Mouse (Mus musculus): ENCODE measurements around the gene Drd4. TPM values are rescaled to one million over a fixed set of nuclear protein-coding genes. Genes with fewer than 3 reads are reported as not detected.
A peak's percentile ranks its signal among the peaks of the same experiment; 100 is the strongest.

Drd4 gene
- polyA plus RNA-seq, 1 experiment from 2014 or later = 1.8 TPM

DNA sequence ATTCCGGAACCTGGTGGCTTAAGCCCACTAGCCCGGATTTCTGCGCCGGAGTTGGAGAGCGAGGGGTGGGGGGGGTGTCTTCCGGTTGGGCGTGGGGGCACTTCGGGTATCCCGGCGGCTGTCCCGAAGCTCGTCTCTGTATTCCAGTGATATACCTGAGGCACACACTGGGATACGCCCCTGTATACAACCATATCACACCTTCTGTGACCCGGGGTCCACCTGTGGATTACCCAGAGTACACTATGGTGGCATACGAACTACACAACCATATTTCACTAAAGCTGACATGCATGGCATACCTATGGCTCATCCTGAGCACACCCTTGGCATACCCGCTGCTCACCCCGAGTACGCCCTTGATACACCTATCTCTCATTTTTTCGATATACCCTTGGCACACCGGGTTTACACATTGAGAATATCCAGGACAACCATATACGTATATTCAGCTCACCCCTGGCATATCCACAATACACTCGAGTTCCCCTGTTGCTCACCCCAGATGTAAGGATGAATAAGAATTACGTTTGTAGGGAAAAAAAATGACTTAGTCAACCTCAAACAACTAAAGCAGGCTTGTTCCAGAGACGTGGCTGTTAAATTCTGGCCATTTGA, 36.7 kb downstream of the Drd4 start:
- peak overlapping the region; percentile 53 for H3K4me3 ChIP-seq (replicated peaks; ENCODE audit: low read depth, low read length)
- no peaks in the 10 kb centered on the region for H3K9me3 ChIP-seq (replicated peaks; ENCODE audit: low read length)
- H3K27me3 ChIP-seq (ENCODE audit: insufficient read depth, low read length) = no peaks in the 10 kb centered on the region
- H3K9ac ChIP-seq (ENCODE audit: low read depth, low read length) = peak overlapping the region; percentile 90
- no peak for TF ChIP-seq CTCF (IDR thresholded peaks at IDR 0.05; ENCODE audit: low read depth)
- peak overlapping the region; percentile 99 for H3K27ac ChIP-seq
- peak overlapping the region; percentile 67 for H3K4me2 ChIP-seq (ENCODE audit: low read length)
- DNase-seq (ENCODE audit: low spot score) (no peak), ATAC-seq (replicated peaks; ENCODE audit: low FRiP score, low read depth) (peak; percentile 16)
- 11% methylated on average over 24 of the region's 24 CpGs for WGBS
- peaks cover 20% of the 10 kb centered on the region for H3K4me1 ChIP-seq (replicated peaks; ENCODE audit: insufficient read depth, low read length)
- peaks cover 3% of the 10 kb centered on the region; the same call in 1 of the 2 replicates for H3K36me3 ChIP-seq (ENCODE audit: insufficient read depth, low read length)

DNA sequence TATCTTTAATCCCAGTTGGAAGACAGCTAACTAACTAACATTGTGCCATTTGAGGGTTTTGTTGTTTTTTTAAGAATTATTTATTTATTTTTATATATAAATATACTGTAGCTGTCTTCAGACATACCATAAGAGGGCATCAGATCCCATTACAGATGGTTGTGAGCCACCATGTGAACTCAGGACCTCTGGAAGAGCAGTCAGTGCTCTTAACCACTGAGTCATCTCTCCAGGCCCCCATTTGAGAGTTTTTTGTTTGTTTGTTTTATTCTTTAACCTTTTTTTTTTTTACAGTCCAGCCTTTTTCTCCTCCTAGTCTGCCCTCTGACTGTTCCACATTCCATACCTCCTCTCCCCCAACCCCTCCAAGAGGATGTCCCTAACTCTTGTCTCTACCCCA, 38.9 kb downstream of the Drd4 start:
- Histone ChIP-seq H3K36me3 (ENCODE audit: insufficient read depth, low read length) (peaks cover 7% of the 10 kb centered on the region), H3K9ac (ENCODE audit: low read depth, low read length) (no peak overlapping the region), H3K9me3 (replicated peaks; ENCODE audit: low read length) (no peaks in the 10 kb centered on the region), H3K27me3 (ENCODE audit: insufficient read depth, low read length) (no peaks in the 10 kb centered on the region), H3K27ac (peak overlapping the region; percentile 51; the same call in 1 of the 2 replicates), H3K4me2 (ENCODE audit: low read length) (no peak overlapping the region), H3K4me3 (replicated peaks; ENCODE audit: low read depth, low read length) (no peak overlapping the region), H3K4me1 (replicated peaks; ENCODE audit: insufficient read depth, low read length) (peaks cover 18% of the 10 kb centered on the region)
- DNase-seq (ENCODE audit: low spot score) (no peak), ATAC-seq (replicated peaks; ENCODE audit: low FRiP score, low read depth) (no peak)
- no peak for TF ChIP-seq CTCF (IDR thresholded peaks at IDR 0.05; ENCODE audit: low read depth)

DNA sequence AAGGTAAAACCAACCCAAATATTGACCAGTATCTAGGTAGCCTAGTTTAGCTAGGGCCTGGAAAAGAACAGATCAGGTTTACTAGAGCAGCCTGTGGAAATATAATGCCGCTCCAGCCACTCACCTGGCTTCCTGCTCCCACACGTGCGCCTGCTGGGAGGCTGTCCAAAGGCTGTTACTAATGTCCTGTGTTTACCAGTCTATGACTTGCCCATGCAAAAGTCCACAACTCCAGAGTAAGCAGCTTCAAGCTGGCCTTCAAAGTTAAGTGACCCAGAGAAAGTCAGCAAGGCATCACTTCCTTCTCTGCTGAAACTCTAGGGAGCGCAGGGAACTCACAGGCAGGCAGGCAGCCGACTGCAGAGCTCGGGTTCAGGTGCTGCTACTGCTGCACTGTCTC, 40.2 kb downstream of the Drd4 start:
- Histone ChIP-seq H3K27me3 (ENCODE audit: insufficient read depth, low read length) (no peaks in the 10 kb centered on the region), H3K27ac (peak overlapping the region; percentile 51), H3K4me1 (replicated peaks; ENCODE audit: insufficient read depth, low read length) (peaks cover 6% of the 10 kb centered on the region), H3K9ac (ENCODE audit: low read depth, low read length) (no peak overlapping the region), H3K4me2 (ENCODE audit: low read length) (no peak overlapping the region), H3K4me3 (replicated peaks; ENCODE audit: low read depth, low read length) (no peak overlapping the region), H3K36me3 (ENCODE audit: insufficient read depth, low read length) (peaks cover 7% of the 10 kb centered on the region), H3K9me3 (replicated peaks; ENCODE audit: low read length) (no peaks in the 10 kb centered on the region)
- WGBS = 40% methylated on average over 6 of the region's 6 CpGs
- TF ChIP-seq CTCF (IDR thresholded peaks at IDR 0.05; ENCODE audit: low read depth) = no peak
- ATAC-seq (replicated peaks; ENCODE audit: low FRiP score, low read depth) = peak; percentile 21; the same call in 1 of the 2 replicates
- peak; percentile 35 for DNase-seq (ENCODE audit: low spot score)

DNA sequence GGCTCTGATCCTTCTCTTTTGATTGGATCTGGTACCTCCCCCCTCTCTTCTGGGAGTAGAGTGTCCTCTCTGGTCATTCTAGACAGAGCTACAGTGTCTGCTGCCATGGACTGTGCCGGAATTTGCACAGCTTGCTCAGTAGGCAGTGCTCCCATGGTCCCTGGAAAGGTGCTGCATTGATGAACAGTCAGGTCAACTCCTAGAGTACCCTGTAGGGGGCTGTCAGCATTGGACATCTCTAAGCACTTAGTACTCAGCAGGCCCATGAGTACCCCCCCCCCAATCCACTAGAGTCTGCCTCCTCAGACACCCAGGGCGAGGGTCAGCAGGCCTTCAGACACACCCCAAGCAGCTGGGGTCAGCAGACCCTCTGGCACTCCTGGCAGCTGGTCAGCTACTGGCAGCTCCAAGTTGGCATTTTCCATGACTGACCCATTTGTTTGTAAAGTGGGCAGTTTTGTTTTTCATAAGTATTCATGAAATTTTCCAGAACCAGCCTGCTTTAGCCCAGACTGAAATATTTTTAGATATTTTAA, 43.3 kb downstream of the Drd4 start:
- DNase-seq (ENCODE audit: low spot score) = no peak
- Histone ChIP-seq H3K9me3 (replicated peaks; ENCODE audit: low read length) (no peaks in the 10 kb centered on the region), H3K27ac (no peak overlapping the region), H3K27me3 (ENCODE audit: insufficient read depth, low read length) (no peaks in the 10 kb centered on the region), H3K9ac (ENCODE audit: low read depth, low read length) (no peak overlapping the region), H3K36me3 (ENCODE audit: insufficient read depth, low read length) (peaks cover 7% of the 10 kb centered on the region), H3K4me1 (replicated peaks; ENCODE audit: insufficient read depth, low read length) (peaks cover 5% of the 10 kb centered on the region; the same call in 1 of the 2 replicates), H3K4me2 (ENCODE audit: low read length) (no peak overlapping the region), H3K4me3 (replicated peaks; ENCODE audit: low read depth, low read length) (no peak overlapping the region)
- no peak for ATAC-seq (replicated peaks; ENCODE audit: low FRiP score, low read depth)
- WGBS = 83% methylated on average over 2 of the region's 2 CpGs
- TF ChIP-seq CTCF (IDR thresholded peaks at IDR 0.05; ENCODE audit: low read depth) = no peak

GRCm38 (mm10) chr7:141335682-141336081, 43.9 kb downstream of the Drd4 start:
- Histone ChIP-seq H3K4me1 (replicated peaks; ENCODE audit: insufficient read depth, low read length) (peaks cover 5% of the 10 kb centered on the region; the same call in 1 of the 2 replicates), H3K9me3 (replicated peaks; ENCODE audit: low read length) (no peaks in the 10 kb centered on the region), H3K4me2 (ENCODE audit: low read length) (no peak overlapping the region), H3K9ac (ENCODE audit: low read depth, low read length) (no peak overlapping the region), H3K27ac (no peak overlapping the region), H3K27me3 (ENCODE audit: insufficient read depth, low read length) (no peaks in the 10 kb centered on the region), H3K36me3 (ENCODE audit: insufficient read depth, low read length) (peaks cover 7% of the 10 kb centered on the region), H3K4me3 (replicated peaks; ENCODE audit: low read depth, low read length) (no peak overlapping the region)
- no peak for ATAC-seq (replicated peaks; ENCODE audit: low FRiP score, low read depth)
- TF ChIP-seq CTCF (IDR thresholded peaks at IDR 0.05; ENCODE audit: low read depth) = no peak
- WGBS = 91% methylated on average over 4 of the region's 4 CpGs
- DNase-seq (ENCODE audit: low spot score) = no peak

DNA sequence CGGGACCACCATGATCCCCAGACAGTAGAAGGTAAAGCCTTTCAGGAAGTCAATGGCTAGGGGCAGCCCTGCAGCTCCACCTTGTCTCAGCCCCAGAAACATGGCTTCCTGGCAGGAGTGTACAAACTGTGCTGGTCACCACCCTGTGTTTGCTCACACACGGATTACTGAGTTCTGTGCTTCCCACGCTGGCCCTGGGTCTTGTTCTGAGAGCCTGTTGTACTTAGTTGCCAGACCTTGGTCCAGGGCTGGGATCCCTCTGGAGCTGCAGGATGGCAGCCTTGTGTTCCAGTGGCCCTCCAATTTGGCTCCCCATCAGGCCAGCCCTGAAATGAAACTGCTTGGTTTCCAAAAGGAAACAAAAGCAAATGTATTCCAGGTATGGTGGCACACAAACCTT, 44.5 kb downstream of the Drd4 start:
- ATAC-seq (replicated peaks; ENCODE audit: low FRiP score, low read depth) (no peak), DNase-seq (ENCODE audit: low spot score) (no peak)
- no peaks in the 10 kb centered on the region for H3K9me3 ChIP-seq (replicated peaks; ENCODE audit: low read length)
- 82% methylated on average over 3 of the region's 3 CpGs for WGBS
- no peak overlapping the region for H3K4me3 ChIP-seq (replicated peaks; ENCODE audit: low read depth, low read length)
- H3K4me1 ChIP-seq (replicated peaks; ENCODE audit: insufficient read depth, low read length) = peaks cover 5% of the 10 kb centered on the region; the same call in 1 of the 2 replicates
- H3K27ac ChIP-seq = no peak overlapping the region
- H3K36me3 ChIP-seq (ENCODE audit: insufficient read depth, low read length) = peaks cover 7% of the 10 kb centered on the region
- H3K9ac ChIP-seq (ENCODE audit: low read depth, low read length) = no peak overlapping the region
- H3K27me3 ChIP-seq (ENCODE audit: insufficient read depth, low read length) = no peaks in the 10 kb centered on the region
- TF ChIP-seq CTCF (IDR thresholded peaks at IDR 0.05; ENCODE audit: low read depth) = no peak
- no peak overlapping the region for H3K4me2 ChIP-seq (ENCODE audit: low read length)

Measured in kidney, postnatal 0 days (tissue).